Mouse (Mus musculus) stomach, postnatal 0 days (tissue): ENCODE data around the gene Avp. TPM values are rescaled to one million over a fixed set of nuclear protein-coding genes. Genes with fewer than 3 reads are reported as not detected.

Source experiments
- ATAC-seq: fragments of 200-750 bp; cut with Nextera tagmentation; 2 replicates; pipeline ENCODE4 v1.8.0; 2017; ENCODE audit not compliant: low FRiP score, low TSS enrichment
- DNase-seq: peaks from one replicate; pipeline ENCODE4 v3.0.0-alpha.2; 2016; ENCODE audit warnings: low spot score
- H3K27ac ChIP-seq: fragments of 300-500 bp; sonication (generic); replicated peaks from 2 replicates; pipeline ENCODE4 v1.5.1; 2014; ENCODE audit warnings: mild to moderate bottlenecking, control low read depth
- H3K27me3 ChIP-seq: fragments of 300-500 bp; sonication (generic); 2 replicates; pipeline ENCODE4 v1.6.1; 2014; ENCODE audit warnings: low read length; ENCODE audit not compliant: control insufficient read depth, insufficient read depth
- H3K36me3 ChIP-seq: fragments of 300-500 bp; sonication (generic); 2 replicates; pipeline ENCODE4 v1.6.1; 2014; ENCODE audit warnings: low read length, mixed read lengths; ENCODE audit not compliant: control insufficient read depth, insufficient read depth
- H3K4me1 ChIP-seq: fragments of 300-500 bp; sonication (generic); replicated peaks from 2 replicates; pipeline ENCODE4 v1.6.1; 2014; ENCODE audit warnings: antibody characterized with exemption; ENCODE audit not compliant: control insufficient read depth, insufficient read depth
- H3K4me2 ChIP-seq: fragments of 300-500 bp; sonication (generic); replicated peaks from 2 replicates; pipeline ENCODE4 v1.6.1; 2014; ENCODE audit warnings: low read depth, mild to moderate bottlenecking, control low read depth, moderate library complexity
- H3K4me3 ChIP-seq: fragments of 300-500 bp; sonication (generic); 2 replicates; pipeline ENCODE4 v1.5.1; 2014; ENCODE audit warnings: low read depth, low read length, control low read depth
- H3K9ac ChIP-seq: fragments of 300-500 bp; sonication (generic); 2 replicates; pipeline ENCODE4 v1.6.1; 2014; ENCODE audit warnings: mild to moderate bottlenecking, low read length, control low read depth, mixed read lengths
- H3K9me3 ChIP-seq: fragments of 300-500 bp; sonication (generic); 2 replicates; pipeline ENCODE4 v1.6.1; 2016; ENCODE audit warnings: low read length; ENCODE audit not compliant: control insufficient read depth
- CTCF ChIP-seq: IDR thresholded peaks from 2 replicates; pipeline ENCODE4 v1.5.1; 2016; ENCODE audit warnings: antibody characterized with exemption, low read depth, mild to moderate bottlenecking, moderate library complexity
- EP300 ChIP-seq: optimal IDR thresholded peaks from 2 replicates; pipeline ENCODE3; 2016; ENCODE audit warnings: antibody characterized with exemption
- WGBS: fragments of 180-500 bp; shearing (Covaris S2); extraction: QIAGEN DNeasy Blood & Tissue Kit; methylation state at CpG from one replicate; pipeline ENCODE4 v1.1.7; 2014; 5-methylcytosine and 5-hydroxymethylcytosine counted together
- polyA plus RNA-seq: library from polyadenylated mRNA; unstranded; fragments of >200 nt; fragmentation: Nextera tagmentation; extraction: Ambion mirVana; gene quantifications from 2 replicates; pipeline ENCODE4 v1.2.1, GENCODE M21; 2015

The Avp gene
- polyA plus RNA-seq, 1 experiment from 2014 or later, result 0.23 TPM

GRCm38 (mm10) chr2:130557462-130557861 lies 24.9 kb downstream of the Avp start:
- Histone ChIP-seq H3K9me3 (no peaks in the 10 kb centered on the region), H3K27ac (no peak overlapping the region), H3K36me3 (peaks cover 6% of the 10 kb centered on the region), H3K4me3 (no peak overlapping the region), H3K4me1 (no peaks in the 10 kb centered on the region), H3K9ac (no peak overlapping the region), H3K27me3 (no peaks in the 10 kb centered on the region), H3K4me2 (no peak overlapping the region)
- ATAC-seq (no peak), DNase-seq (no peak)
- TF ChIP-seq CTCF, result no peak
- TF ChIP-seq EP300, result no peak
- 93% methylated on average over 2 of the region's 2 CpGs for WGBS

DNA sequence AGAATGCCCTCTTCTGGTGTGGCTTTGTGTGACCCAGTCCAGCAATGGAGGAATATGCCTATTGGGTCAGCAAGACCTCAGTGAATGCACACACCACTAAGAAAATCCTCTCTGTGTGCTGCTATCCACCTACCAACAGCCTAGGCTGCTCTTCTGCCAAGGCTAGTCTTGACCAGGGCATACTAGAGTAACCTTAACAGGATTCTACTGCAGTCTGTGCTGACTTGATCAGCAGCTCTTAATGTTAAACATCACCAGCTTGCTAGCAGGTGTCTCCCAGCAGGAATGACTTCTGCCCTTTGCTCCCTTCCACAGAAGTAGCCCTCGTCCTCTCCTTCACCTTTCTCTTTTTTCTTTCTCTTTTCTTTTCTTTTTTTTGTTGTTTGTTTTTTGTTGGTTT lies 26.1 kb downstream of the Avp start:
- no peak for TF ChIP-seq EP300
- TF ChIP-seq CTCF, result no peak
- H3K27me3 ChIP-seq, result no peaks in the 10 kb centered on the region
- ATAC-seq, result no peak
- DNase-seq, result no peak
- H3K9me3 ChIP-seq, result no peaks in the 10 kb centered on the region
- no peak overlapping the region for H3K27ac ChIP-seq
- H3K4me3 ChIP-seq, result no peak overlapping the region
- no peak overlapping the region for H3K4me2 ChIP-seq
- no peaks in the 10 kb centered on the region for H3K4me1 ChIP-seq
- peaks cover 10% of the 10 kb centered on the region for H3K36me3 ChIP-seq
- no peak overlapping the region for H3K9ac ChIP-seq
- 84% methylated on average over 1 of the region's 1 CpGs for WGBS

- TF ChIP-seq EP300 (no peak), CTCF (no peak)
- no peak overlapping the region for H3K4me3 ChIP-seq
- peaks cover 11% of the 10 kb centered on the region for H3K36me3 ChIP-seq
- no peaks in the 10 kb centered on the region for H3K4me1 ChIP-seq
- H3K27me3 ChIP-seq, result no peaks in the 10 kb centered on the region
- H3K27ac ChIP-seq, result no peak overlapping the region
- 89% methylated on average over 7 of the region's 7 CpGs for WGBS
- no peak overlapping the region for H3K9ac ChIP-seq
- no peaks in the 10 kb centered on the region for H3K9me3 ChIP-seq
- no peak for DNase-seq
- H3K4me2 ChIP-seq, result no peak overlapping the region
- ATAC-seq, result no peak
Measured at GRCm38 (mm10) chr2:130554841-130555240, 27.5 kb downstream of the Avp start.

DNA sequence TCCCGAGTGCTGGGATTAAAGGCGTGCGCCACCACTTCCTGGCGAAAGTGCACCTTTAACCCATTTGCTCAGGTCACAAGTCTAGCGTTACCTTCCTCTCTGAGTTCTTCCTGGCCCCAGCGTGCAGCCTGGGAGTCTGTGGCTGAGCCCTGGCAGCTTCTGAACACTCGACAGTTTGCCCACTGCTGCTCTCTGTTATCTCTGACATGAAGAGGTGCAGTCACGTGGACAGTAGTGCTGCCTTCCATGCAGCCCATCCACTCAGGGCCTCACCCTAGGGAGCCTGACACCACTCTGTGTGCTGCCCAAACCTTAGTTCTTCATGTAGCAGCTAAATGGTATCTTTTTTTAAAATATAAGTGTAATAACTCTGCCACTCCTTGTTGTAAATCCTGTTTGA lies 35.4 kb downstream of the Avp start:
- no peak for TF ChIP-seq EP300
- TF ChIP-seq CTCF, result no peak
- H3K27ac ChIP-seq, result no peak overlapping the region
- DNase-seq (no peak), ATAC-seq (no peak)
- 80% methylated on average over 8 of the region's 8 CpGs for WGBS
- no peak overlapping the region for H3K4me3 ChIP-seq
- no peak overlapping the region for H3K4me2 ChIP-seq
- H3K36me3 ChIP-seq, result peaks cover 38% of the 10 kb centered on the region
- no peaks in the 10 kb centered on the region for H3K9me3 ChIP-seq
- H3K4me1 ChIP-seq, result no peaks in the 10 kb centered on the region
- H3K27me3 ChIP-seq, result no peaks in the 10 kb centered on the region
- H3K9ac ChIP-seq, result no peak overlapping the region

DNA sequence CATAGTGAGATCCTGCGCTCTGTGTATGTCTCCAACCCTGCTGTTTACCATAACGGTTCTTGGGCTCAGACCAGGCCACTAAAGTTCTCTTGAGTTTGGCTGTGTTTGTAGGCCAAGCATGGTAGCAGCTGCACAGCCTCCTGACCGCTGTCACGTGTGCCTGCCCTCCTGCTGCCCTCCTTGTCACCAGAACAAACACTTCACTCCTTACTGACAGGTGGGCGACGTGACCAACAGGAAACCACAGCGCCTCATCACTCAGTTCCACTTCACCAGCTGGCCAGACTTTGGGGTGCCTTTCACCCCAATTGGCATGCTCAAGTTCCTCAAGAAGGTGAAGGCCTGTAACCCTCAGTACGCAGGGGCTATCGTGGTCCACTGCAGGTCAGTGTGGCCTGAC lies 42.1 kb downstream of the Avp start:
- WGBS, result 76% methylated on average over 9 of the region's 9 CpGs
- ATAC-seq (no peak), DNase-seq (no peak)
- Histone ChIP-seq H3K27ac (no peak overlapping the region), H3K36me3 (peaks cover 39% of the 10 kb centered on the region), H3K4me3 (no peak overlapping the region), H3K4me2 (no peak overlapping the region), H3K9me3 (no peaks in the 10 kb centered on the region), H3K4me1 (no peaks in the 10 kb centered on the region), H3K27me3 (no peaks in the 10 kb centered on the region), H3K9ac (no peak overlapping the region)
- TF ChIP-seq EP300, result no peak
- TF ChIP-seq CTCF, result no peak

DNA sequence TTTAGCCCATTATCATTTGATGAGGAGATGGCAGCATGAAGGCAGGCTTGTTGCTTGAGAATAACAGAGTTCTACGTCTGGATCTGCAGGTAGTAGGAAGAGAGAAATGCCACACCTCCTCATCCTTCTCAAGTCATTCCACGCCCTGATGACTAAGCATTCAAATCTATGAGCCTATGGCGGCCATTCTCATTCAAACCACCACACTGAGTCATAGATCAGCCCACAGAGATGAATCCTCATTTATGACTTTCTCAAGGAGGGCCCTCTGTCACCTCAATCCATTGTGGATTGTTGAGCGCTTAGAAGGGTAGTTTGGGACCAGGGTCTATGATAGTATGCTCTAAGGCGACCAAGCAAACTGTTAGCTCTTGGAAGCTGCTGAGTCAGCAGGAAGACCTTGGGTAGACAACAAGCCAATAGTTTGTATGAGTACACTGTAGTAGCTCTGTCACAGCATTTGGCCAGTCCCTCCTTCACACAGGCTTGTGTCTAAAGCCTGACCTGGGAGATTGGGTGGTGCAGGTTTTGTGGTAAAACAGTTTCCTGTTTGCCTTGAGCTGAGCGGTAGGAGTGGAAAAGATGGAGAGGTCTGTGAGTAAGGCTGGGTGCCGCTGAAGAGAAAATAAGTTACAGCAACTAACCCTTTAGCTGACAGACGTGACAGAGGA lies 43.3 kb downstream of the Avp start:
- Histone ChIP-seq H3K4me1 (no peaks in the 10 kb centered on the region), H3K4me3 (no peak overlapping the region), H3K36me3 (peaks cover 31% of the 10 kb centered on the region), H3K27me3 (no peaks in the 10 kb centered on the region), H3K27ac (no peak overlapping the region), H3K4me2 (no peak overlapping the region), H3K9ac (no peak overlapping the region), H3K9me3 (no peaks in the 10 kb centered on the region)
- DNase-seq (no peak), ATAC-seq (no peak)
- TF ChIP-seq EP300, result no peak
- WGBS, result 87% methylated on average over 8 of the region's 8 CpGs
